Mouse (Mus musculus): ENCODE data around the gene Eva1a.

Gene Eva1a

DNA sequence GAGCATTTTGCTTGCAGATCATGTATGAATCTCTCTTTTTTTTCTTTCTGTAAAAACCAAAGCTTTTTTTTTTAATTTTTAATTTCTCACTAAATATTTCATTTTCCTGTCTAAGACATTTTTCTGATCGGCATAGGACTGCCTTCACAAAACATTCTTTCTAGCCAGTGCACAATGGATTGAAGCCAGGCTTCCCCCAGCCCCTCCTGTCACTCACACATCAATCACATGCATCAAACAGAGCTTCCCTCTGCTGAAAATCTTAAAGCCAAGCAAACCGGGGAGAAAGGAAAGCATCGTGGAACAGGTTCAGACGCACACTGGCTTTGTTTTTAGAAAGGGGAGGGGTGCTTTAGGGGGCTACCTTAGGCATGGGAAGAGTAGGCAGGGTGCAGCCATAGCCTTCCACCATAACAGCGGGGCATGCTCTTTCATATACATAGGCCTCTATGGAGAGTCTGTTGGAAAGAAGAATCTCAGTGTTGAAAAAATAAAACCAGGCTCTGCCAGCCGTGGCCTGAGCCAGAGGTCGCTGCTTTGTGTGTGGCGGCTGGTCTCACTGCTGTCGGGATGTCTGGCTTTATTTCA, 88.9 kb downstream of the Eva1a start:
- DNase-seq = no peak

DNA sequence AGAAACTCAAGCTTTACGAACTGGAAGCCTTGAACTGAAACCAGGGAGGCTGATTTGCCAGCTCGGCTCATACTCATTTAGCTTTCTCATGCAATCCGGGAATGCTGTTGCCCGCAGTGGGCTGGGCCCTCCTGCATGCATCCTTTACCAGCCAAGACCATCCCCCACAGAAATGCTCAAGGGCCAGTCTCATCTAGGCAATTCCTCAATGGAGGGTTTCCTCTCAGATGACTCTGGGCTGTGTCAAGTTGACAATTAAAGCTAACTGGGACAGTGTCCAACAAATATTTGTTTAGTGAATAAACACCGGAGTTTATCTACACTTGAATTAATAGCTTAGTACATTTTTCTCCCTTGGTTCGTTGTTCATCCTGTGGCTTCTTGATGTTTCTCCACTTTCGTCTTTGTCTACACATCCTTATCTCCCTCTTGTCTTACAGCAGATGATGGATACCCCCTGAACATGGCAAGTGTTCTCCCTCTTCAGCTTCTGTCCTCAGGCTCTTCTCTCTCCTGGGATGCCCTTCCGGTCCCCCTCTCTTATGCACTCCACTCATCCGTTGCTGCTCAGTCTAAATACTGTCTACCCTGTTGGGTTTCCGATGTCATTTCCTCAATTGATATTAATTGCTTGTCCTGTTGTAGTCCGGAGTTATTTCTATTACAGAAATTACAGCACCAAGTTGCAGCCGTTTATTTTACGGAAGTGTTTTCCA, 92.2 kb downstream of the Eva1a start:
- no peak for DNase-seq

GRCm38 (mm10) chr6:82133592-82133978, 92.7 kb downstream of the Eva1a start:
- DNase-seq = no peak

DNA sequence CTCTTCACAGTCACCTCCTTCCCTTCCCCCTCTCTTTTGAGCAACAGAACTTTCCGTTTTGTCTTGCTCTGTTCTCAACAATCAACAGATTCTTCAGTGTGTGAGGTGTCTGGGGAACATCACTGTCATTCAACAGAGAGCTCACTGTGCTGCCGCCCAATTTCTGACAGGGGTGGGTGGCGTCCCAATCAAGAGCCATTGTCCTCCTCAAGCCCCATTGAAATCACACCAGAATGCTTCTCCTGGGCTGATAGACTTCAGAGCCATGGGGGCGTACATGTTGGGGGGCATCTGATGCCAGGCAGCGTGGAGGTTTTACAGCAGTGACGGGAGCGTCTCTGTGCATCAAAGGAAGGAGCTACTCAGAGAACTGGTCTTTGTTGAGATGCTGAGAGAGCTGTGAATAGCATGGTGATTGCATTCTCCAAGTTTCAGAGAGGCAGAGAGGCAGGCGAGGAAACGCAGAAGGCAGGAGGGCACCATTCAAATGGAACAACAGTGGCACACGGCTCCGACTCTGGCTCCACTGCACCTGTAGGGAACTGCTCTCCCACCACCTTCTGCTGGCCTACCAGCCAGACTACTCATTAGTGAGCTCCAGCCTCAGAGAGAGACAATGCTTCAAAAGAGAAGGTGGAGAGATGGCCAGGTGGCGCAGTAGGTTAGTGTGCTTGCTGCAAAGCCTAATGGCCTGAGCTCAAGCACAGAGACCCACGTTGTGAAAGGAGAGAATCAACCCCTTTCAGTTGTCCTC, 95.3 kb downstream of the Eva1a start:
- DNase-seq = no peak

All from kidney, postnatal 10 days (tissue).